Mouse (Mus musculus): ENCODE measurements around the gene Sirt4. TPM values are rescaled to one million over a fixed set of nuclear protein-coding genes. Genes with fewer than 3 reads are reported as not detected.

Sirt4 gene
- polyA plus RNA-seq, 1 experiment from 2014 or later = 37.1 TPM

DNA sequence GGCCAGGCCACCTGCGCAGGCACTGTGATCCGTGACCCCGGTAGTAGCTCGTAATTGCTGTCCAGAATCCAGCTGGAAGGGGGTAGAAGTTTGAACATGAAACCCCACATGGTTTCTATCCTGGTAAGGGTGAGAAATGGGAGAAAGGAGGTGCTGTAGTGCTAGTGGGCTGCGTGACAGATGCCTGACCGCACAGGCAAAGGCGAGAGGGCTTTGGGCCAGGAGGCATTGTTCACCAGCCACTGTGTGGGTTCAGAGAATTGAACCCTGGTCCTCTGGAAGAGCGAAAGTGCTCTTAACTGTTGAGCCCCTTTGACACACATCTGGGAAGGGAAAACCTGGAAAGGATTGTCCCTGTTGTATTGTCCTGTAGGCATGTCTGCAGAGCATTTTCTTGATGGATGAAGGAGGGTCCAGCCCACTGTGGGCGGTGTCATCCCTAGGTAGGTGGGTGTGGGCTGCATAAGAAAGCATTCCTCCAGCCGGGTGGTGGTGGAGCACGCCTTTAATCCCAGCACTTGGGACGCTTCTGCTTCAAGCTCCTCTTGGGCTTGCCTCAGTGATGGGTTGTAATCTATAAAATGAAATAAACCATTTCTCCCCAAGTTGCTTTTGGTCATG lies 8.3 kb downstream of the Sirt4 start:
- 47% methylated on average over 12 of the region's 12 CpGs for WGBS
- H3K4me2 ChIP-seq = peak overlapping the region; percentile 64
- peaks cover 19% of the 10 kb centered on the region for H3K4me1 ChIP-seq
- H3K4me3 ChIP-seq (replicated peaks) = peak overlapping the region; percentile 47
- no peaks in the 10 kb centered on the region for H3K9me3 ChIP-seq (replicated peaks)
- no peaks in the 10 kb centered on the region for H3K27me3 ChIP-seq (replicated peaks)
- H3K36me3 ChIP-seq = peaks cover 9% of the 10 kb centered on the region; the same call in 1 of the 2 replicates
- H3K9ac ChIP-seq (replicated peaks) = 0 out of 2 replicates have a peak overlapping the region, but pooled peaks have one; percentile 44
- no peak overlapping the region; the same call in 1 of the 2 replicates for H3K27ac ChIP-seq (replicated peaks)
- peak; percentile 42; the same call in 1 of the 2 replicates for ATAC-seq (ENCODE audit: low FRiP score)

DNA sequence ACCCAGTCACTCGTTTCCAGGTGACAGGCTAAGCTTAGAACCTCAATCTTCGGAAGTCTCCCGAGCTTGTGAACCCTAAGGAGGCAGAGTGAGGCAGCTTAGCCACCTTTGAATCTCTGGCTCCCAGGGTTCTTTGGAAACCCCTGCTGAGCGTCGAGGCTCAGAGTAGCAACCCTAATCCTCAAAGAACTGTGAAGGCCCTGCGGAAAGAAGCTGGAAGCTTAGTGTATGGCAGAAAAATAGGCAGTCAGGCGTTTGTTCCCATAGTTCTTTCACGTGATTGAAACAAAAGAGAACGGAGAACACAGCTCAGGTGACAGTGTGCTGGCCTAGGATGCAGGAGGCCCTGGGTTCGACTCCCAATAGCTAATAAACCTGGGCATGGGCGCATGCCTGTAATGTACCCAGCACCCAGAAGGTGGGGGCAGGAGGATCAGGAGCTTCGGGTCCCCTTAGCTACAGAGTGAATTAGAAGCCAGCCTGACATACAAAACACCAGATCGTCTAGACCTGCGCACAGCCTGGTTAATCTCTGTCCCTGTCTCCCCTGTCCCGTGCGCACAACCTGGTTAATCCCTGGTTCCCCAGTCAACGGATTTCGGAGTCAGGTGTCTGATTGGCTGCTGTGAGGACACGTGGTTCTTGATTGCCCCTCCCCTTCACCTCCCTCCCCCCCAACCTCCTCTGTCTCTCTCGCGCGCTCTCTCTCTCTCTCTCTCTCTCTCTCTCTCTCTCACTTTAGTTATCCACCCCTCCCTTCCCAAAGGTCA lies 9.0 kb downstream of the Sirt4 start:
- peak; percentile 89 for ATAC-seq (ENCODE audit: low FRiP score)
- peak overlapping the region; percentile 66 for H3K27ac ChIP-seq (replicated peaks)
- 19% methylated on average over 22 of the region's 22 CpGs for WGBS

DNA sequence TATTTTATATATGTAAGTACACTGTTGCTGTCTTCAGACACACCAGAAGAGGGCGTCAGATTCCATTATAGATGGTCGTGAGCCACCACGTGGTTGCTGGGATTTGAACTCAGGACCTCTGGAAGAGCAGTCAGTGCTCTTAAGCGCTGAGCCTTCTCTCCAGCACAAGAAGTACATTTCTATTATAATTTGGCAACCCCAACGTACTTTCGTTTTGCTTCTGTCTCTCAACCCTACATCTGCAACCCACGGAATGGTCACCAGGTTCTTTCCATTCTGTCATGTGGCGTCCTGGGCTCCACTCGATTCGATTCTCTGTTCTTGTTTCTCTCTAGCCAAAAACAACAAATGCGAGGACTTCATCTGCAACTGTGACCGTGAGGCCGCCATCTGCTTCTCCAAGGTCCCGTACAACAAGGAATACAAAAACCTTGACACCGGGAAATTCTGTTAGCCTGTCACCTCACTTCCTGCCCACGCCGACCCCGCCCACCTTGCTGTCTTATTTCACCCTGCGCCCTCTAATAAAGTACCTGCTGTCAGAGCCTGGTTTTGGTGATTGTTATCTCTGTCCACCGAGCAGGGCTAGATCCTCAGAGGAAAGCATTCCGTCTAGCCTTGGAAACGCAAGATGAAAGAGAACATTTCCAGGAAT lies 10.2 kb downstream of the Sirt4 start:
- Histone ChIP-seq H3K9me3 (replicated peaks) (no peaks in the 10 kb centered on the region), H3K27ac (replicated peaks) (no peak overlapping the region), H3K4me1 (peaks cover 15% of the 10 kb centered on the region), H3K4me2 (no peak overlapping the region), H3K9ac (replicated peaks) (no peak overlapping the region), H3K27me3 (replicated peaks) (no peaks in the 10 kb centered on the region), H3K36me3 (peaks cover under 1% of the 10 kb centered on the region; the same call in 1 of the 2 replicates), H3K4me3 (replicated peaks) (no peak overlapping the region)
- WGBS = 79% methylated on average over 22 of the region's 22 CpGs
- ATAC-seq (ENCODE audit: low FRiP score) = no peak

More for the DNA sequence above, 9.0 kb downstream of the Sirt4 start:
- H3K4me3 ChIP-seq (replicated peaks) = peak overlapping the region; percentile 47
- H3K4me2 ChIP-seq = peak overlapping the region; percentile 64
- peak overlapping the region; percentile 44 for H3K9ac ChIP-seq (replicated peaks)
- peaks cover 9% of the 10 kb centered on the region; the same call in 1 of the 2 replicates for H3K36me3 ChIP-seq
- peaks cover 24% of the 10 kb centered on the region for H3K4me1 ChIP-seq
- H3K9me3 ChIP-seq (replicated peaks) = no peaks in the 10 kb centered on the region
- H3K27me3 ChIP-seq (replicated peaks) = no peaks in the 10 kb centered on the region

DNA sequence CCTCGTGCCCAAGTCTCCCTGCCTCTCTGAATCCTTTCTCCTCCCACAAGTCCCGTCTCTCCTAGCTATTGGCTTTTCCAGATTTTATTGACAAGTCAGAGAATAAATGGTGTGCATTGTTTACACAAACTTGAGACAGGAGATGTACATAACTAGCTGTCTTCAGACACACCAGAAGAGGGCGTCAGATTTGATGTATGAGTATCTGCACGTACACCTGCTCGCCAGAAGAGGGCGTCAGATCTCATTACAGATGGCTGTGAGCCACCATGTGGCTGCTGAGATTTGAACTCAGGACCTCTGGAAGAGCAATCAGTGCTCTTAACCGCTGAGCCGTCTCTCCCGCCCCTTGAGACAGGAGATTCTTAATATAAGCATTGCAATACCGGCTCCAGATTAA lies 11.3 kb downstream of the Sirt4 start:
- Histone ChIP-seq H3K4me3 (replicated peaks) (no peak overlapping the region), H3K9ac (replicated peaks) (no peak overlapping the region), H3K4me2 (no peak overlapping the region), H3K9me3 (replicated peaks) (no peaks in the 10 kb centered on the region), H3K36me3 (no peaks in the 10 kb centered on the region), H3K27ac (replicated peaks) (no peak overlapping the region), H3K27me3 (replicated peaks) (no peaks in the 10 kb centered on the region), H3K4me1 (peaks cover 15% of the 10 kb centered on the region)
- ATAC-seq (ENCODE audit: low FRiP score) = no peak
- 78% methylated on average over 10 of the region's 10 CpGs for WGBS

DNA sequence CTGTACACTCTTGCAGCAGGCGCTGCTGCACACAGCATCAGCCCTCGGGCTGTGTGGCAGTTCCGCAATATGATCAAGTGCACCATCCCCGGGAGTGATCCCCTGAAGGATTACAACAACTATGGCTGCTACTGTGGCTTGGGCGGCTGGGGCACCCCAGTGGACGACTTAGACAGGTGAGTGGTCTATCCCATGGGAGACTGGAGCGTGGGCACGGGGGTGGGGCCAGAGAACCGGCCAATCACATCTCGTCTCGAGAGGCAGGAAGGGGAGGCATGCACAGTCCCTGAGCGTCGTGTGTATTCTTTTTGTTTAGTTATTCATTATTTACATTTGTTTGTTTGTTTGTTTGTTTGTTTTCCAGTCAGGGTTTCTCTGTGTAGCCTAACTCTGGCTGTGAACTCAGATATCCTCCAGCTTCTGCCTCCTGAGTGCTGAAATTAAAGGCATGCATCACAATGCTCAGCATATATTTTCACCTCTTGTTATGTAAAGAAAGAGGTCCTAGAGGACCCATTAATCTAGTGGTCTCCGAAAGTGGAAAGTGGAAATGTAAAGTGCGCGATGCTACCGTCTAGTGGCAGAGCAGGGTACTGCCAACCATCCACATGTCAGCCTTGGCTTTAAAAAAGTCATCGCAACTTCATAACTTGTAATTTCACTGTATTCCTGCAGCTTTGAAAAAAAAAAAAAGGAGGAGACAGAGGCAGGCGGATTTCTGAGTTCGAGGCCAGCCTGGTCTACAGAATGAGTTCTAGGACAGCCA lies 13.6 kb downstream of the Sirt4 start:
- Histone ChIP-seq H3K9ac (replicated peaks) (no peak overlapping the region), H3K36me3 (no peaks in the 10 kb centered on the region), H3K4me2 (peak overlapping the region; percentile 48), H3K9me3 (replicated peaks) (no peaks in the 10 kb centered on the region), H3K27me3 (replicated peaks) (no peaks in the 10 kb centered on the region), H3K27ac (replicated peaks) (no peak overlapping the region), H3K4me1 (peaks cover 12% of the 10 kb centered on the region), H3K4me3 (replicated peaks) (peak overlapping the region; percentile 19)
- 26% methylated on average over 20 of the region's 20 CpGs for WGBS
- ATAC-seq (ENCODE audit: low FRiP score) = no peak

DNA sequence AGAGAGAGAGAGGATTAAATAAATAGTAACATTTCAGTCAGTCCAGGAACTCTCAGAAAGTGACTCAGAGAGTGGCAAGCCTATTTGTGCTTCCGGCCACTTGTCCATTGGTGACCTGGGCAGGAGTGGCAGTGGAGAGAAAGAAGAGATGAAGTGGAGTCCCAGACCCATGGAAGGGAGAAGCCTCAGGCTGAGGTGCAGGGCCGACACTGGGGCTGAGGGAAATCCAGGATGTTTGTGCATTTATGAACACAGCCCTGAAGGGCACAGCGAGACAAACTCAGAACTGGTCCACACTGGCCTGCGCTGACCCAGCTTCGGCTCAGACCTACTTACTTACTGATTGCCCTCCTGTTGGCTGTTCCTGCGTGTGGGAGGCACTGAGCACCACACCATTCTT lies 14.7 kb downstream of the Sirt4 start:
- WGBS = 71% methylated on average over 6 of the region's 6 CpGs
- no peak overlapping the region for H3K4me2 ChIP-seq
- no peak overlapping the region for H3K27ac ChIP-seq (replicated peaks)
- no peak for ATAC-seq (ENCODE audit: low FRiP score)
- no peak overlapping the region for H3K9ac ChIP-seq (replicated peaks)
- H3K4me3 ChIP-seq (replicated peaks) = no peak overlapping the region
- peaks cover 6% of the 10 kb centered on the region; the same call in 1 of the 2 replicates for H3K4me1 ChIP-seq
- no peaks in the 10 kb centered on the region for H3K9me3 ChIP-seq (replicated peaks)
- H3K36me3 ChIP-seq = no peaks in the 10 kb centered on the region
- H3K27me3 ChIP-seq (replicated peaks) = no peaks in the 10 kb centered on the region

DNA sequence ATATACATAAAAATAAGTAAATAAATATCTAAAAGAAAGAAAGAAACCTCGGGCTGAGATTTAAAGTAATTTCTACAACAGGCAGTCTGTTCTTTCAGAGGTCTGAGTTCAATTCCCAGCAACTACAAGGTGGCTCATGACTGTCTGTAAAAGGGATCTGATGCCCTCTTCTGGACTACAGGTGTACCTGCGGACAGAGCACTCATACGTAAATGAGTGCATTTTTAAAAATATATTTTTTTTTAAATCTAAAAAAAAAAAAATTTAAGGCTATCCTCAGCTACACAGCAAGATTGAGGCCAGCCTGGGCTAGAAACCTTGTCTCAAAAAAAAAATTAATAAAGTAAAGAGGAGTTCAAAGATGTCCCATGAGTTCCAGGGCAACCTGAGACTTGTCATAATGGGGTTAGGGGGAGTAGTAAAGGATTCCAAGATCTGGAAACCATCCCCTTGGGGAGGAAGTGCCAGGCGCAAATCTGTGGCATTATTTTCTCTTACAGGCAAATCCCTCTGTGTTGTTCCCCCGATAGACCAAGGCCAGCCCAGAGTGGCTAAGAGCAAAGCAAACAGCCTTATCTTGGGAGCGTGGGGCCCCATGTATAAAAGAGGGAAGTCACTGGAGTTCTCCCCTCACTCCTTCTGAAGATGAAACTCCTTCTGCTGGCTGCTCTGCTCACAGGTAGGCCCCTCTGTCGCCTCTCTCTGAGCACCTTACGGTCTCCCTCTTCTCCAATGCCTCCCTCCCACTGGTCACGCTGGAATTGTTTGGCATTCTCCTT lies 18.7 kb downstream of the Sirt4 start, which contains the start of gene Pla2g1b:
Pla2g1b (plus strand) TSS at position 621 of the 779 bp plus-strand sequence.
- Histone ChIP-seq H3K4me3 (replicated peaks) (no peak within 1 kb of the TSS), H3K36me3 (no peaks in the 10 kb centered on the region), H3K9ac (replicated peaks) (no peak within 1 kb of the TSS), H3K27me3 (replicated peaks) (no peaks in the 10 kb centered on the region), H3K27ac (replicated peaks) (no peak within 1 kb of the TSS), H3K4me2 (no peak within 1 kb of the TSS), H3K4me1 (peaks cover 3% of the 10 kb centered on the region; the same call in 1 of the 2 replicates), H3K9me3 (replicated peaks) (no peaks in the 10 kb centered on the region)
- 45% methylated on average over 9 of the region's 9 CpGs for WGBS
- ATAC-seq (ENCODE audit: low FRiP score) = no peak

DNA sequence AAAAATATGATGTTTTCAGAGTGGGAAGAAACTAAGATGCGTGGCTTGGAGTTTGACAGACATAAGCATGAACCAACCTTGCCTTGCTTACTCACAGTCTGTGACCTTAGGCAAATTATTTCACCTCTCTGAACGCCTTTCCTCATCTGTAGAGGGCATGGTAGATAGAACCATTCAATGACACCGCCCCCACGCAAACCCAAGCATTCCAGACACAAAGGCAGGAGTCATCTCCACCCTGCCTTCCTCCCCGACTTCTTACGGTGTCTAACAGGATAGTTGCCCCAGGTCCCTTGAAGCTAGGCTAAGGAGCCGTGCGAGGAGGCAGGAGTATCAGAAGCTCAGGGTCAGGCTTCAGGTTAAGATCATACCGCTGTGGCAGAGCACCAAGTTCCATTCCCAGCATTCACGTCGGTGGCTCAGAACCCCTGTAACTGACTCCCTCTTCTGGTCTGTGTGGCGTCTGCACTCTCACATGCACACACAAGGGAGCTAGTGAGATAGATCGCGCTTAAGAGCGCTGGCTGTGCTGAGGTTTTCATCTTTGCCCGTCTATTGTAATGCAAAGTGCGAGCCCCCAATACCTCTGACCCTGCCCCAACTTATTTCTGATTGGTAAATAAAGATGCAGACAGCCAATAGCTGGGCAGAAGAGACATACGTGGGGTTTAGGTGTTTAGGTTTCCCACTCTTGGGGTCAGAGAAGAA lies 20.0 kb downstream of the Sirt4 start:
- Histone ChIP-seq H3K9me3 (replicated peaks) (no peaks in the 10 kb centered on the region), H3K27ac (replicated peaks) (no peak overlapping the region), H3K9ac (replicated peaks) (no peak overlapping the region), H3K4me1 (no peaks in the 10 kb centered on the region), H3K36me3 (no peaks in the 10 kb centered on the region), H3K4me2 (no peak overlapping the region), H3K4me3 (replicated peaks) (no peak overlapping the region), H3K27me3 (replicated peaks) (no peaks in the 10 kb centered on the region)
- no peak for ATAC-seq (ENCODE audit: low FRiP score)
- WGBS = 79% methylated on average over 18 of the region's 18 CpGs

DNA sequence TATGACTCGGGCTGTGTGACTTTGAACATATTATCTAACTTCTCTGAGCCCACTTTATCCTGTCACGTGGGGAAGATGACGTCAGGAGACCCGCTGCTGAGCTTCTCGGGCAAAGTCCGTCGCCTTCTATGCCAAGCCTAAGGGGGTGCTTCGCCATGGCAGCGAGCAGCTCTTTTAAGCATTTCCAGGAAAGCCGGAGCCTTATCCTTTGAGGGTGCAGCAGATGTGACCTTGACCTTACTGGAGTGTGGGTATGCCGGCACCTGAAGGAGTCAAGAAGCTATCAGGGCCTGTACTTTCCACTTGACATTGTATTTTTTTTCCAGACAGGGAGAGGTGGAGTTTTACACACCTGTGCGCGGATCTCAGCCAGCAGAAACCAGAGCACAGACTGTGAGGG lies 25.6 kb downstream of the Sirt4 start:
- 74% methylated on average over 13 of the region's 13 CpGs for WGBS
- Histone ChIP-seq H3K4me3 (replicated peaks) (no peak overlapping the region), H3K4me2 (no peak overlapping the region), H3K9me3 (replicated peaks) (no peaks in the 10 kb centered on the region), H3K9ac (replicated peaks) (no peak overlapping the region), H3K27me3 (replicated peaks) (no peaks in the 10 kb centered on the region), H3K36me3 (peaks cover 9% of the 10 kb centered on the region), H3K27ac (replicated peaks) (no peak overlapping the region), H3K4me1 (no peaks in the 10 kb centered on the region)
- ATAC-seq (ENCODE audit: low FRiP score) = no peak

DNA sequence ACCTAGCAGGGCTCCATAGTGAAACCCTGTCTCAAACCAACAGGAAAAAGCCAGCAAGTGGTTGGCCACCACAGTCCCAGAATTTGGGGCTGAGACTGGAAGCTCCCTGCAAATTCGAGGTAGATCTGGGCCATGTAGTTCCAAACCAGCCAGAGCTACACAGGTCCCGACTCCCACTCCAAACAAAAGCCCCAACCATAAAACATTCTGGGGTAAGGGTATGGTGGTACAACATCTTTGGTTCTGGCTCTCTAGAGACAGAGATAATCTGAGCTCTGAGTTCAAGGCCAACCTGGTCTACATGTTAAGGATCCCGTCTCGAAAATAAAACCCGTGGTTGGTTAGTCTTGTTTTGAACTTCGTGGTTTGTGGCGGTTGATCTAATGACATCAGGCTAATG lies 28.7 kb downstream of the Sirt4 start:
- H3K9me3 ChIP-seq (replicated peaks) = no peaks in the 10 kb centered on the region
- WGBS = 75% methylated on average over 7 of the region's 7 CpGs
- H3K4me2 ChIP-seq = no peak overlapping the region
- ATAC-seq (ENCODE audit: low FRiP score) = no peak
- no peak overlapping the region for H3K4me3 ChIP-seq (replicated peaks)
- H3K36me3 ChIP-seq = peaks cover 34% of the 10 kb centered on the region
- H3K27ac ChIP-seq (replicated peaks) = no peak overlapping the region
- no peak overlapping the region for H3K9ac ChIP-seq (replicated peaks)
- H3K4me1 ChIP-seq = no peaks in the 10 kb centered on the region
- no peaks in the 10 kb centered on the region for H3K27me3 ChIP-seq (replicated peaks)
